Comparison of ENCODE assay signal across 23 mouse cellular contexts in genomic region chr5:122961905-122962304, GRCm38 (mm10). TPM values are rescaled to one million over a fixed set of nuclear protein-coding genes. Genes with fewer than 3 reads are reported as not detected.
A peak's percentile ranks its signal among the peaks of the same experiment; 100 is the strongest.
DNase-seq lines count a peak whose midpoint lies in the region; ATAC-seq and TF ChIP-seq lines count a peak whose summit lies in the region.
"Had no signal": no experiment of that assay in that cellular context is flagged by ENCODE, and none has a peak within 500 bp of the region (broad histone marks: within the 10 kb centered on the region; RNA-seq: fewer than 3 reads in every experiment).

No protein-coding gene starts in this region.

- no peak for TF ChIP-seq POLR2A in kidney, adult 2 months (IDR thresholded peaks at IDR 0.05; ENCODE audit: low read depth, low read length)

- H3K27ac ChIP-seq in kidney, adult 2 months (ENCODE audit: insufficient read depth, low read depth, low read length), result no peak overlapping the region
- H3K27ac ChIP-seq in lung, embryonic 14.5 days (ENCODE audit: low read depth), result no peak overlapping the region
- H3K27ac ChIP-seq: embryonic facial prominence, embryonic 13.5 days; forebrain, embryonic 12.5 days; hindbrain, embryonic 15.5 days; liver, embryonic 14.5 days; midbrain, embryonic 12.5 days had no signal

- ATAC-seq in lung, embryonic 14.5 days (ENCODE audit: insufficient read depth), result no peak
- ATAC-seq: intestine, embryonic 16.5 days; lung, postnatal 0 days had no signal

- H3K27me3 ChIP-seq in kidney, adult 2 months (replicated peaks; ENCODE audit: control insufficient read depth, insufficient read depth, low read length), result no peaks in the 10 kb centered on the region
- no peaks in the 10 kb centered on the region for H3K27me3 ChIP-seq in lung, embryonic 14.5 days (ENCODE audit: insufficient read depth, low read length)
- H3K27me3 ChIP-seq: CH12.LX; embryonic facial prominence, embryonic 13.5 days; forebrain, embryonic 12.5 days; hindbrain, embryonic 15.5 days; midbrain, embryonic 12.5 days had no signal

- H3K4me1 ChIP-seq in kidney, adult 2 months (ENCODE audit: control insufficient read depth, insufficient read depth, low read length), result peaks cover 6% of the 10 kb centered on the region; the same call in 1 of the 2 replicates
- H3K4me1 ChIP-seq in lung, embryonic 14.5 days (ENCODE audit: insufficient read depth), result no peaks in the 10 kb centered on the region
- H3K4me1 ChIP-seq: hindbrain, embryonic 15.5 days had no signal

- no peaks in the 10 kb centered on the region for H3K9me3 ChIP-seq in lung, embryonic 14.5 days (ENCODE audit: low read depth, low read length)
- H3K9me3 ChIP-seq: embryonic facial prominence, embryonic 13.5 days; forebrain, embryonic 12.5 days; hindbrain, embryonic 15.5 days; midbrain, embryonic 12.5 days had no signal

- no peak for TF ChIP-seq CTCF in kidney, adult 2 months (conservative IDR thresholded peaks at IDR 0.05; ENCODE audit: insufficient read depth, insufficient read length, low read depth, low read length)
- no peak for TF ChIP-seq CTCF in lung, embryonic 14.5 days (IDR thresholded peaks at IDR 0.05; ENCODE audit: low read depth)

- H3K36me3 ChIP-seq in kidney, adult 2 months (ENCODE audit: control insufficient read depth, insufficient read depth, low read length), result no peaks in the 10 kb centered on the region
- H3K36me3 ChIP-seq in lung, embryonic 14.5 days (ENCODE audit: insufficient read depth), result 0 out of 2 replicates have a peak, but pooled peaks cover 3% of the 10 kb centered on the region
- H3K36me3 ChIP-seq: hindbrain, embryonic 15.5 days; midbrain, embryonic 12.5 days had no signal

- WGBS in kidney, adult 2 months, result 52% methylated on average over 3 of the region's 3 CpGs
- 44% methylated on average over 3 of the region's 3 CpGs for WGBS in lung, embryonic 14.5 days

- H3K9ac ChIP-seq in lung, embryonic 14.5 days, result no peak overlapping the region
- H3K9ac ChIP-seq: embryonic facial prominence, embryonic 13.5 days; forebrain, embryonic 12.5 days; hindbrain, embryonic 15.5 days; liver, embryonic 14.5 days; midbrain, embryonic 12.5 days had no signal

- no peak overlapping the region for H3K4me3 ChIP-seq in kidney, adult 2 months (ENCODE audit: insufficient read depth, low read depth, low read length)
- H3K4me3 ChIP-seq in lung, embryonic 14.5 days (ENCODE audit: low read depth, low read length), result no peak overlapping the region
- H3K4me3 ChIP-seq: embryonic facial prominence, embryonic 13.5 days; erythroblast, embryonic 14.5 days; forebrain, embryonic 12.5 days; hindbrain, embryonic 15.5 days; midbrain, embryonic 12.5 days had no signal

- peak; percentile 40 for DNase-seq in kidney, adult 2 months
- no peak for DNase-seq in kidney, adult 18-20 months
- DNase-seq in lung, embryonic 14.5 days, result peak; percentile 39
- no peak for DNase-seq in lung, postnatal 36 days
- peak; percentile 45 for DNase-seq in NIH3T3 (ENCODE audit: low read depth)
- peak; percentile 28 for DNase-seq in c-Kit-negative CD71-positive TER-119-positive erythroid progenitor cells, embryonic 14.5 days (ENCODE audit: low read depth, low spot score)
- no peak for DNase-seq in cerebellum, adult 18-20 months
- DNase-seq: B cell, adult 2 months; cerebellum, adult 11 months; cerebellum, postnatal 10 days; heart, adult 11 months; layer of hippocampus, adult 9-11 months; right cerebral cortex, postnatal 14 days had no signal

- no peak overlapping the region for H3K4me2 ChIP-seq in lung, embryonic 14.5 days
- H3K4me2 ChIP-seq: embryonic facial prominence, embryonic 13.5 days; forebrain, embryonic 12.5 days; heart, embryonic 11.5 days; hindbrain, embryonic 15.5 days; midbrain, embryonic 12.5 days had no signal

RNA-seq across cellular contexts. Expression of gene Kdm2b, which starts 27.7 kb away (rescaled TPM):
- 9.6 and 10.9 TPM in 2 replicates for polyA plus RNA-seq in kidney, adult 2 months (2012; rRNA removed)
- 38.5 and 46.7 TPM in 2 replicates for polyA plus RNA-seq in lung, embryonic 14.5 days (2014; fragmentation: Nextera tagmentation; extraction: Ambion mirVana)

RNA-seq across cellular contexts. Expression of gene Orai1, which starts 53.0 kb away (rescaled TPM):
- polyA plus RNA-seq in kidney, adult 2 months (2012; rRNA removed), result 63.2 and 90.6 TPM in 2 replicates
- polyA plus RNA-seq in lung, embryonic 14.5 days (2014; fragmentation: Nextera tagmentation; extraction: Ambion mirVana), result 16.8 and 18.2 TPM in 2 replicates

Comparison
In these comparisons a context has a peak if more than half of its experiments do, and no peak if none do; other contexts are left out.
1. DNase-seq: peak in kidney, adult 2 months (single experiment), lung, embryonic 14.5 days (single experiment), NIH3T3 (single experiment) and c-Kit-negative CD71-positive TER-119-positive erythroid progenitor cells, embryonic 14.5 days (single experiment); none in kidney, adult 18-20 months (single experiment), lung, postnatal 36 days (single experiment) and cerebellum, adult 18-20 months (0 of 2).